Mouse (Mus musculus) adrenal gland, postnatal 10 days (tissue): ENCODE measurements at regions not wholly inside any gene's neighbourhood (a gene's known extent, or its start where the extent isn't known, plus 50 kb on each side); places are given as distances from the start of the nearest gene placed in this dataset.

Experiments used
- DNase-seq: peaks from one replicate; pipeline ENCODE4 v3.0.0; 2021; ENCODE audit warnings: mixed read lengths

- no peak for DNase-seq
Observed at GRCm38 (mm10) chr2:9595236-9595850, 285.7 kb upstream of the 4930412O13Rik start.

- no peak for DNase-seq
Observed at GRCm38 (mm10) chr2:9596135-9596534, 284.9 kb upstream of the 4930412O13Rik start.

- DNase-seq = no peak
Observed at GRCm38 (mm10) chr2:9604984-9605383, 276.1 kb upstream of the 4930412O13Rik start.

- DNase-seq = no peak
Observed at GRCm38 (mm10) chr2:9607547-9607946, 273.5 kb upstream of the 4930412O13Rik start.

GRCm38 (mm10) chr2:9614415-9614814, 266.6 kb upstream of the 4930412O13Rik start:
- no peak for DNase-seq

- DNase-seq = no peak
Observed at GRCm38 (mm10) chr2:9616292-9616691, 264.8 kb upstream of the 4930412O13Rik start.

GRCm38 (mm10) chr2:9620303-9621244, 260.5 kb upstream of the 4930412O13Rik start:
- DNase-seq = peak; percentile 85

GRCm38 (mm10) chr2:9623702-9624101, 257.4 kb upstream of the 4930412O13Rik start:
- DNase-seq = no peak

GRCm38 (mm10) chr2:9628026-9628425, 253.0 kb upstream of the 4930412O13Rik start:
- DNase-seq = no peak

- DNase-seq = peak; percentile 45
Observed at GRCm38 (mm10) chr2:9632719-9633446, 248.2 kb upstream of the 4930412O13Rik start.

- no peak for DNase-seq
Observed at GRCm38 (mm10) chr2:9639262-9639661, 241.8 kb upstream of the 4930412O13Rik start.

- DNase-seq = no peak
Observed at GRCm38 (mm10) chr2:9641629-9642028, 239.4 kb upstream of the 4930412O13Rik start.

- no peak for DNase-seq
Observed at GRCm38 (mm10) chr2:9642411-9642810, 238.6 kb upstream of the 4930412O13Rik start.

GRCm38 (mm10) chr2:9646466-9646865, 234.6 kb upstream of the 4930412O13Rik start:
- no peak for DNase-seq

GRCm38 (mm10) chr2:9646963-9647362, 234.1 kb upstream of the 4930412O13Rik start:
- no peak for DNase-seq

GRCm38 (mm10) chr2:9650082-9650481, 231.0 kb upstream of the 4930412O13Rik start:
- no peak for DNase-seq

- no peak for DNase-seq
Observed at GRCm38 (mm10) chr2:9658880-9659279, 222.2 kb upstream of the 4930412O13Rik start.

- no peak for DNase-seq
Observed at GRCm38 (mm10) chr2:9669621-9670020, 211.4 kb upstream of the 4930412O13Rik start.

- DNase-seq = peak; percentile 2
Observed at GRCm38 (mm10) chr2:9681691-9682152, 199.3 kb upstream of the 4930412O13Rik start.

GRCm38 (mm10) chr2:9683673-9684210, 197.3 kb upstream of the 4930412O13Rik start:
- no peak for DNase-seq

- DNase-seq = no peak
Observed at GRCm38 (mm10) chr2:9688176-9688575, 192.9 kb upstream of the 4930412O13Rik start.

GRCm38 (mm10) chr2:9689518-9689917, 191.5 kb upstream of the 4930412O13Rik start:
- no peak for DNase-seq
